Mouse (Mus musculus): ENCODE results near the gene Gm10192.
"Not testable (repeated sequence)": the region's sequence is repeated elsewhere in the genome, so short reads cannot be mapped to it uniquely, and the experiment has no call there.

Gene Gm10192

GRCm38 (mm10) chr4:97183066-97183465 is at the start of gene Gm10192:
Gene Gm10192 (minus strand): TSS chr4:97183166.
- ATAC-seq (ENCODE audit: low TSS enrichment): not testable (repeated sequence)

GRCm38 (mm10) chr4:97230411-97231104 is 47.6 kb upstream of the Gm10192 start:
- no peak for ATAC-seq (ENCODE audit: low TSS enrichment)

GRCm38 (mm10) chr4:97219701-97220100 is 36.7 kb upstream of the Gm10192 start:
- ATAC-seq (ENCODE audit: low TSS enrichment): no peak

DNA sequence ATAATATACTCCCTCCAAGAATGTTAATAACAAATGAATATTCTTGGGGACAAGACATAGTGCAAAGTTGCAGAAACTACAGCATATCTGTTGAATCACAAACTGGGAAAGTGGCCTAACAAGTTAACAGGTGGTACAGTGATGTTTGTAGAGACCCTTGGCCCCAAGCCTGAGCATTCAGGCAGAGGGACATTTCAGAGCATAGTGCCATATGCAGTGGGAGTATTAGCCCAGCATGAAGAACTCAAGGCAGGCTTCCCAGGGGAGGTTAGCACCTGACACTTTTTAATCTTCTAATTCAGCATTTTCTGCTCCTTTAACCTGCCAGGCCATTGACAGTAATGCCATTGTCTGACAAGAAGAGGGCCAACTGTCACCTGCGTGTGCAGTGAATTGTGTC is 34.9 kb upstream of the Gm10192 start:
- ATAC-seq (ENCODE audit: low TSS enrichment): no peak

DNA sequence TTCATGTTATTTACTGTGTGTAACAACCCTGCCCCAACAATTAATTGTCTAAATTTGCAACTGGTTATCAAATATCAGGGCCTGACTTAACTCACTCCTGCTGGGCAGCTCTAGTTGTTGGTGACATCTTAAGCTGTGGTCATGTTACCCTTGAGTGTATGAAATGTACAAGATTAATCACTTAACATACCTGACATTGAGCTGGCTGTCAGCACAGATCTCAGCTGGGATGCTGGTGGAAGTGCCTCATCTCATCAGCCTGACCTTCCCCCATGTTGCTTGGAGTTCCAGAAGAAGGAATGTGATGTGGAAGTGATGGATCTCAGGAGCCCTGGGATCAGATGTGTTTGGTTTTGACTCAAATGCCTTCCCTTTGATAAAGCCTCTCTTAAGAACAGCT is 29.5 kb upstream of the Gm10192 start:
- ATAC-seq (ENCODE audit: low TSS enrichment): no peak

DNA sequence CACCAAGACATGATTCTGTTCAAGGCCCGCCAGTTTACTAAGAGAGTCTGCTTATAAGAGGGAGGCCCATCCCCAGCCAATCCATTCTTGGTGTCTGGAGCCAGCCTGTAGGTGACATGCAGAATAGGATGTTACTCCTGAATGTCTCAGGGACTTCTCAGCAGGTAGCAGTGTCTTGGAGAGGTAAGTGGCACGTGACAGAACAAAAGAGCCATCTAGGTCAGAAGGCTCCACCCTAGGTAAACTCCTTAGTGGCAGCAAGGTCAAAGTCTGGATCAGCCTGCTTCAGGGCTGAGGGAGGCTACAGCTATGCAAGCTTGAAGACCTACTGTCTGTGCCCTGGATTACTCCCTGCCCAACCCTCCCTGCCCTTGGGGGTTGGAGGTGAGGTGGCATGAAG is 20.0 kb upstream of the Gm10192 start:
- ATAC-seq (ENCODE audit: low TSS enrichment): not testable (repeated sequence)

- peak; percentile 72 for ATAC-seq (ENCODE audit: low TSS enrichment)
These were observed 10.2 kb upstream of the Gm10192 start for GRCm38 (mm10) chr4:97193176-97193575.

DNA sequence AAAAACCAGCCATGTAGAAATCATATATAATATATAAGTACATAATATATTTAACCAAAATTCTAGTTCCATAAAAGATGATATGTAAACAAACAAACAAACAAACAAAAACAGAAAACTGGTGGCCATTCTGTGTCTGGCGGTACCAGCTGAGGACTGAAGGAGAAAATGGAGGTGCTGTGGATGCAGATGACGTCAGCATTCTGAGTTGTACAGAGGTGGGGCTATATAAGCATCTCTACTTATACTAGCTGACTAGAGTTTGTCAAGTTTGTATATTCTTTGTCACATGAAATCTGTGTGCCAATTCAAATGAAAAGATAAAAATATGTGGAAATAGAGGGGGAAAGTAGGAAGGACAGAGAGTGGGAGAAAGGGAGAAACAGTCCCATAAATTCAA is 9.6 kb upstream of the Gm10192 start:
- no peak for ATAC-seq (ENCODE audit: low TSS enrichment)

DNA sequence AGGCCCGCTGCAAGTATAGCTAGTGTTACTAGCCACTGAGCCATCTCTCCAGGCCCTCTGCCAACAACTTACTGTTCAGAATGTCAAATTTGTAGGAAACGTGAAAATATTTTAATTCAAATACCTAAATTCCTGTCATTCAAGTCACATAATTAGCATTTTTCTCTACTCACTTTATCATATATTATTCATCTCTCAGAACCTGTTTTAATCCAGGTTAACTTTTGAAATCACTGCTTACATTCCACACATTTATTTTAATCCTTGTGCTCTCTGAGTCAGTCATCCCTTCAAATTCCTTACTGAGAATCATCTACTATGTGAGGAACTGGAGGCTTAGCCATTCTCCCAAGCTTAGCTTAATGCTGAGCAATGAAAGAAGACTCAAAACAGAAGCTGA is 2.6 kb downstream of the Gm10192 start:
- ATAC-seq (ENCODE audit: low TSS enrichment): no peak

DNA sequence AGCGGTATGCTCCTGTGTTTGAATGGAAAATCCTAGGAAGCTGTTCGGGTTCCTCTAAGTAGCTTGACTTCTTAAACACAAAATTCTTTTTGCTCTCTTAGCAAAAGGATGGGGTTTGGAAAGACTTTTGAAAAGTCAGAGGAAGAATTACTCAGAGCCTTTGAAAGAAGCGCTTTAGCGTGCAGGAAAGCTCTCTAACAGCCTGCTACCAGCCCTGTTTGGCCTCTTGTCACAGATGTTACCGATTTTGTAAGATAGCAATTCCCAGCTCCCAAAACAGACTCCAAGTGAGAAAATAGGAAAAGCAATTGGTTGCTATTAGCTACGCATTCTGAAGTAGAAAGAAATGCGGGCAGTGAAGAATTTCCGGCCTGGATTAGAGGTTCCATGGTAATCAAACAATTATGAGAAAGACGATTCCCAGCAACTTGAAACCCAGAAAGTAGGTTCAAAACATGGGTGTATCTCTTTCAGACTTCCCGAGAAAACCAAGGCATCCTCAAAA is 26.1 kb downstream of the Gm10192 start:
- ATAC-seq (ENCODE audit: low TSS enrichment): no peak

- ATAC-seq (ENCODE audit: low TSS enrichment): no peak
These were observed 26.9 kb downstream of the Gm10192 start for GRCm38 (mm10) chr4:97156084-97156483.

GRCm38 (mm10) chr4:97153554-97153953 is 29.4 kb downstream of the Gm10192 start:
- no peak for ATAC-seq (ENCODE audit: low TSS enrichment)

GRCm38 (mm10) chr4:97142484-97142883 is 40.5 kb downstream of the Gm10192 start:
- no peak for ATAC-seq (ENCODE audit: low TSS enrichment)
